8 mouse cellular contexts compared by ENCODE assay signal in the genomic region with DNA sequence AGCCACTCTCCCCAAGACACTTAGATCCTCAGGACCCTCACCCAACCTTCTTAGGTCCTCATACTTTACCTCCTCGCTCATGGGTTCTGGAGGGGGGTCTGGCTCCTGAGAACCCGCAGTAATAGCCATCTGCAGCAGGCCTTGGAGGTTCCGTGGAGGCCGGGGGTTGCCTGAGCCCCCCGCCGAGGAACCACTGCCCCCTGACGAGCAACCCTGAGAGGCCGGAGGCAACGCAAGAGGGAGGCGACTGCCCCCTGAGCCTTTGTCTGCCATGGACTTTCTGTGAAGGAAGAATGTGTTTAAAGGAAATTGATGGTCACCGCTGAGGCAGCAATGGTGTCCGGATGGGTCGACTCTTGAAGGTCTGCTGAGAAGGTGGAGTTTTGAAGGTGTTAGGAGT. TPM values are rescaled to one million over a fixed set of nuclear protein-coding genes. Genes with fewer than 3 reads are reported as not detected.
DNase-seq lines count a peak whose midpoint lies in the region; ATAC-seq lines count a peak whose summit lies in the region.

No protein-coding gene starts in this region.

- H3K27ac ChIP-seq in neural tube, embryonic 11.5 days (ENCODE audit: low read depth, low read length) = no peak overlapping the region
- H3K27ac ChIP-seq in limb, embryonic 13.5 days = 0 out of 2 replicates have a peak overlapping the region, but pooled peaks have one; percentile 33
- H3K27ac ChIP-seq in stomach, embryonic 15.5 days = no peak overlapping the region

- H3K4me2 ChIP-seq in neural tube, embryonic 11.5 days (ENCODE audit: low read depth) = peak overlapping the region; percentile 93
- H3K4me2 ChIP-seq in limb, embryonic 13.5 days (replicated peaks) = peak overlapping the region; percentile 98
- peak overlapping the region; percentile 95 for H3K4me2 ChIP-seq in stomach, embryonic 15.5 days

- ATAC-seq in neural tube, embryonic 11.5 days (ENCODE audit: insufficient read depth, low FRiP score, low TSS enrichment) = peak; percentile 2; the same call in 1 of the 2 replicates
- no peak for ATAC-seq in limb, embryonic 13.5 days (ENCODE audit: low FRiP score, low read depth)
- ATAC-seq in stomach, embryonic 15.5 days (ENCODE audit: insufficient read depth, low FRiP score, low read depth) = no peak

- no peaks in the 10 kb centered on the region for H3K27me3 ChIP-seq in neural tube, embryonic 11.5 days (ENCODE audit: control insufficient read depth, insufficient read depth, low read length)
- H3K27me3 ChIP-seq in limb, embryonic 13.5 days = no peaks in the 10 kb centered on the region
- no peaks in the 10 kb centered on the region for H3K27me3 ChIP-seq in stomach, embryonic 15.5 days (replicated peaks)

- peaks cover 2% of the 10 kb centered on the region for H3K36me3 ChIP-seq in neural tube, embryonic 11.5 days (ENCODE audit: control insufficient read depth, insufficient read depth, low read length)
- peaks cover 25% of the 10 kb centered on the region for H3K36me3 ChIP-seq in limb, embryonic 13.5 days
- H3K36me3 ChIP-seq in stomach, embryonic 15.5 days = peaks cover 9% of the 10 kb centered on the region

- peak overlapping the region; percentile 74 for H3K4me3 ChIP-seq in neural tube, embryonic 11.5 days (ENCODE audit: low read depth, low read length)
- H3K4me3 ChIP-seq in limb, embryonic 13.5 days = peak overlapping the region; percentile 74
- H3K4me3 ChIP-seq in stomach, embryonic 15.5 days (replicated peaks) = peak overlapping the region; percentile 82

- 2% methylated on average over 13 of the region's 13 CpGs for WGBS in neural tube, embryonic 11.5 days
- WGBS in limb, embryonic 13.5 days = 1% methylated on average over 13 of the region's 13 CpGs
- 1% methylated on average over 13 of the region's 13 CpGs for WGBS in stomach, embryonic 15.5 days

- H3K9me3 ChIP-seq in neural tube, embryonic 11.5 days (ENCODE audit: control insufficient read depth, low read length) = no peaks in the 10 kb centered on the region
- H3K9me3 ChIP-seq in limb, embryonic 13.5 days = no peaks in the 10 kb centered on the region
- no peaks in the 10 kb centered on the region for H3K9me3 ChIP-seq in stomach, embryonic 15.5 days

- peak overlapping the region; percentile 57; the same call in 1 of the 2 replicates for H3K9ac ChIP-seq in neural tube, embryonic 11.5 days (ENCODE audit: low read length)
- peak overlapping the region; percentile 72 for H3K9ac ChIP-seq in limb, embryonic 13.5 days
- peak overlapping the region; percentile 30 for H3K9ac ChIP-seq in stomach, embryonic 15.5 days

- DNase-seq in cerebellum, adult 18-20 months = peak; percentile 22 to 30
- no peak for DNase-seq in cerebellum, adult 11 months
- no peak for DNase-seq in neural tube, embryonic 11.5 days (ENCODE audit: low spot score)
- no peak for DNase-seq in neural tube, embryonic 10.5 days (ENCODE audit: extremely low spot score, low spot score)
- DNase-seq in testis, postnatal 14 days (ENCODE audit: low spot score) = no peak
- no peak for DNase-seq in kidney, postnatal 4 days

- peaks cover 4% of the 10 kb centered on the region; the same call in 1 of the 2 replicates for H3K4me1 ChIP-seq in neural tube, embryonic 11.5 days (ENCODE audit: control insufficient read depth, insufficient read depth, low read length)
- peaks cover 7% of the 10 kb centered on the region for H3K4me1 ChIP-seq in limb, embryonic 13.5 days
- peaks cover 5% of the 10 kb centered on the region for H3K4me1 ChIP-seq in stomach, embryonic 15.5 days

RNA-seq across cellular contexts. Expression of gene Hspbp1, which starts 0.7 kb away (rescaled TPM):
- polyA plus RNA-seq in neural tube, embryonic 11.5 days (2014; fragmentation: Nextera tagmentation; extraction: Ambion mirVana) = 108 and 120 TPM in 2 replicates
- 93.6 and 95.4 TPM in 2 replicates for polyA plus RNA-seq in limb, embryonic 13.5 days (2015; fragmentation: Nextera tagmentation; extraction: Ambion mirVana)
- polyA plus RNA-seq in stomach, embryonic 15.5 days (2015; fragmentation: Nextera tagmentation; extraction: Ambion mirVana) = 83.5 and 94.5 TPM in 2 replicates

RNA-seq across cellular contexts. Expression of gene Brsk1, which starts 6.2 kb away (rescaled TPM):
- 2.7 and 3.4 TPM in 2 replicates for polyA plus RNA-seq in neural tube, embryonic 11.5 days (2014; fragmentation: Nextera tagmentation; extraction: Ambion mirVana)
- 2.2 and 2.3 TPM in 2 replicates for polyA plus RNA-seq in limb, embryonic 13.5 days (2015; fragmentation: Nextera tagmentation; extraction: Ambion mirVana)
- 0.94 and 1.3 TPM in 2 replicates for polyA plus RNA-seq in stomach, embryonic 15.5 days (2015; fragmentation: Nextera tagmentation; extraction: Ambion mirVana)

RNA-seq across cellular contexts. Expression of gene Ppp6r1, which starts 25.4 kb away (rescaled TPM):
- 6.0 and 6.7 TPM in 2 replicates for polyA plus RNA-seq in neural tube, embryonic 11.5 days (2014; fragmentation: Nextera tagmentation; extraction: Ambion mirVana)
- 9.0 and 9.9 TPM in 2 replicates for polyA plus RNA-seq in limb, embryonic 13.5 days (2015; fragmentation: Nextera tagmentation; extraction: Ambion mirVana)
- 8.5 and 9.0 TPM in 2 replicates for polyA plus RNA-seq in stomach, embryonic 15.5 days (2015; fragmentation: Nextera tagmentation; extraction: Ambion mirVana)

RNA-seq across cellular contexts. Expression of gene Tmem150b, which starts 40.8 kb away (rescaled TPM):
- polyA plus RNA-seq in neural tube, embryonic 11.5 days (2014; fragmentation: Nextera tagmentation; extraction: Ambion mirVana) = 0.17 TPM in 1 of 2 replicates, not detected in the other
- 0.13 TPM in 2 replicates for polyA plus RNA-seq in limb, embryonic 13.5 days (2015; fragmentation: Nextera tagmentation; extraction: Ambion mirVana)
- polyA plus RNA-seq in stomach, embryonic 15.5 days (2015; fragmentation: Nextera tagmentation; extraction: Ambion mirVana) = 0.85 and 0.88 TPM in 2 replicates

RNA-seq across cellular contexts. Expression of gene Tmem86b, which starts 53.0 kb away (rescaled TPM):
- 1.5 and 2.1 TPM in 2 replicates for polyA plus RNA-seq in neural tube, embryonic 11.5 days (2014; fragmentation: Nextera tagmentation; extraction: Ambion mirVana)
- 1.2 and 1.3 TPM in 2 replicates for polyA plus RNA-seq in limb, embryonic 13.5 days (2015; fragmentation: Nextera tagmentation; extraction: Ambion mirVana)
- polyA plus RNA-seq in stomach, embryonic 15.5 days (2015; fragmentation: Nextera tagmentation; extraction: Ambion mirVana) = 2.4 and 4.8 TPM in 2 replicates

Comparison
In these comparisons a context has a peak if more than half of its experiments do, and no peak if none do; other contexts are left out.
1. DNase-seq: peak in cerebellum, adult 18-20 months (2 of 2); none in cerebellum, adult 11 months (single experiment), neural tube, embryonic 11.5 days (single experiment), neural tube, embryonic 10.5 days (single experiment), testis, postnatal 14 days (single experiment) and kidney, postnatal 4 days (0 of 2).
2. Peak in every context shown above with its lines, with median percentiles within 50 percentile points of each other: H3K4me2 ChIP-seq, H3K4me3 ChIP-seq and H3K9ac ChIP-seq.